Mouse (Mus musculus): ENCODE results near the gene Hoxc13. TPM values are rescaled to one million over a fixed set of nuclear protein-coding genes. Genes with fewer than 3 reads are reported as not detected.

Hoxc13 gene
- polyA plus RNA-seq, 1 experiment from 2014 or later: 0.04 TPM

GRCm38 (mm10) chr15:102972254-102972653, 51.4 kb downstream of the Hoxc13 start:
- CTCF ChIA-PET: interaction anchor here (1.2 kb wide), 1 partner anchor 213 kb away, joined by 3 read pairs; no protein-coding TSS in a partner anchor
- TF ChIP-seq CTCF (IDR thresholded peaks at IDR 0.05): no peak
- in situ Hi-C loops (cut with MboI; ENCODE audit: low pct_unique_long_range_greater_than_20kb): no loop called here
- ATAC-seq (no peak), DNase-seq (ENCODE audit: low read depth, low spot score) (no peak)
- POLR2A ChIA-PET: no interaction called here
- H3K27me3 ChIP-seq: no peaks in the 10 kb centered on the region

- no peaks in the 10 kb centered on the region for H3K27me3 ChIP-seq
- CTCF ChIA-PET: interaction anchor here (1.2 kb wide), 1 partner anchor 212 kb away, joined by 3 read pairs; no protein-coding TSS in a partner anchor
- no peak for TF ChIP-seq CTCF (IDR thresholded peaks at IDR 0.05)
- no peak for ATAC-seq
- no peak for DNase-seq (ENCODE audit: low read depth, low spot score)
- POLR2A ChIA-PET: no interaction called here
- in situ Hi-C loops (cut with MboI; ENCODE audit: low pct_unique_long_range_greater_than_20kb): no loop called here
These were observed 51.9 kb downstream of the Hoxc13 start for GRCm38 (mm10) chr15:102972753-102973152.

GRCm38 (mm10) chr15:102975034-102975433, 54.1 kb downstream of the Hoxc13 start:
- no peak for DNase-seq (ENCODE audit: low read depth, low spot score)
- H3K27me3 ChIP-seq: no peaks in the 10 kb centered on the region
- no peak for TF ChIP-seq CTCF (IDR thresholded peaks at IDR 0.05)
- in situ Hi-C loops (cut with MboI; ENCODE audit: low pct_unique_long_range_greater_than_20kb): no loop called here
- CTCF ChIA-PET: interaction anchor here (0.9 kb wide), 1 partner anchor 9 kb away, joined by 3 read pairs; the partner anchor contains the start of gene Hoxc10
- ATAC-seq: no peak
- POLR2A ChIA-PET: no interaction called here

DNA sequence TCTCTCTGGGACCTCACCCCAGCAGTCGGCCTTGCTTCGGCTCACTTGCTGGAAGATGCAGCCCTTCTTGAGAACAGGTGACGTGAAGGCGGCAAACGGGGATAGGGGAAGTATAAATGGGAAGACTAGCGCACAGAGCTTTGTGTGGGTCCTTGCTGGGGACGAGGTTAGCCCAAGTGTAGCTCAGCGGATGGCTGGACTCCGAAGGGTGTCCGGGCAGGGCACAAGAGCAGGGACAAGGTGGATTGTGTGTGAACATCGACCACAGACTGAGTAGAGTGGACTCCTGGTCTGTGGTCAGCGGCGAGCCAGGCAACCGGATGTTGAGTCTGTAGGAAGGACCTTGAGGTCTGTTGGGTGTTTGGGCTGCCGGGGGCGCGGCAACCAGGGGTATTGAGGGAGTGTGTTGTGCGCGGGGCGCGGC, 54.8 kb downstream of the Hoxc13 start:
- ChIA-PET POLR2A (no interaction called here), CTCF (no interaction called here)
- TF ChIP-seq CTCF (IDR thresholded peaks at IDR 0.05): no peak
- no peaks in the 10 kb centered on the region for H3K27me3 ChIP-seq
- DNase-seq (ENCODE audit: low read depth, low spot score) (no peak), ATAC-seq (no peak)
- in situ Hi-C loops (cut with MboI; ENCODE audit: low pct_unique_long_range_greater_than_20kb): no loop called here

GRCm38 (mm10) chr15:102976171-102976570, 55.3 kb downstream of the Hoxc13 start, which contains the start of gene Hoxc9:
Gene Hoxc9 (plus strand): TSS chr15:102976439.
- ATAC-seq (no peak), DNase-seq (ENCODE audit: low read depth, low spot score) (no peak)
- CTCF ChIA-PET: no interaction called here
- POLR2A ChIA-PET: no interaction called here
- TF ChIP-seq CTCF (IDR thresholded peaks at IDR 0.05): no peak
- H3K27me3 ChIP-seq: no peaks in the 10 kb centered on the region
- in situ Hi-C loops (cut with MboI; ENCODE audit: low pct_unique_long_range_greater_than_20kb): no loop called here

- no peak for DNase-seq (ENCODE audit: low read depth, low spot score)
- POLR2A ChIA-PET: interaction anchor here (1.2 kb wide), 1 partner anchor 22 kb away, joined by 5 read pairs; no protein-coding TSS in a partner anchor
- H3K27me3 ChIP-seq: no peaks in the 10 kb centered on the region
These were observed 55.9 kb downstream of the Hoxc13 start for GRCm38 (mm10) chr15:102976631-102977422.

GRCm38 (mm10) chr15:102977423-102977974, 56.6 kb downstream of the Hoxc13 start:
- no peak for ATAC-seq
- POLR2A ChIA-PET: interaction anchor here (1.2 kb wide), 1 partner anchor 21 kb away, joined by 5 read pairs; no protein-coding TSS in a partner anchor
- in situ Hi-C loops (cut with MboI; ENCODE audit: low pct_unique_long_range_greater_than_20kb): no loop called here
- no peak for DNase-seq (ENCODE audit: low read depth, low spot score)
- CTCF ChIA-PET: interaction anchor here (2.1 to 8.2 kb wide), 2 partner anchors 11 to 201 kb away, joined by 8 to 63 read pairs; partner anchors contain the start of gene Hoxc10
- H3K27me3 ChIP-seq: no peaks in the 10 kb centered on the region
- no peak for TF ChIP-seq CTCF (IDR thresholded peaks at IDR 0.05)

More at GRCm38 (mm10) chr15:102976631-102977422, 55.9 kb downstream of the Hoxc13 start:
- no peak for ATAC-seq
- TF ChIP-seq CTCF (IDR thresholded peaks at IDR 0.05): no peak
- in situ Hi-C loops (cut with MboI; ENCODE audit: low pct_unique_long_range_greater_than_20kb): no loop called here
- CTCF ChIA-PET: interaction anchor here (2.1 to 8.2 kb wide), 2 partner anchors 11 to 202 kb away, joined by 8 to 63 read pairs; partner anchors contain the start of gene Hoxc10

Other genes with a start within 250 kb of the Hoxc13 start
- 24.7 TPM for gene Atp5g2, start 248.8 kb upstream of the Hoxc13 start, polyA plus RNA-seq (2021)
- 154 TPM for gene Calcoco1, start 198.9 kb upstream of the Hoxc13 start, polyA plus RNA-seq (2021)
- gene Hoxc12, start 15.7 kb downstream of the Hoxc13 start, polyA plus RNA-seq (2021): not detected
- gene Hoxc11, start 33.3 kb downstream of the Hoxc13 start, polyA plus RNA-seq (2021): not detected
- 4.5 TPM for gene Hoxc10, start 45.7 kb downstream of the Hoxc13 start, polyA plus RNA-seq (2021)
- 0.56 TPM for gene Hoxc5, start 46.3 kb downstream of the Hoxc13 start, polyA plus RNA-seq (2021)
- gene Hoxc9, start 55.3 kb downstream of the Hoxc13 start, polyA plus RNA-seq (2021): 5.8 TPM
- gene Hoxc8, start 69.5 kb downstream of the Hoxc13 start, polyA plus RNA-seq (2021): 0.41 TPM
- 1.8 TPM for gene Hoxc6, start 77.2 kb downstream of the Hoxc13 start, polyA plus RNA-seq (2021)
- gene Hoxc4, start 97.8 kb downstream of the Hoxc13 start, polyA plus RNA-seq (2021): 1.7 TPM
- 17.4 TPM for gene Smug1, start 246.0 kb downstream of the Hoxc13 start, polyA plus RNA-seq (2021)

Data from Patski (cell line).